Mouse (Mus musculus) limb, embryonic 14.5 days (tissue): ENCODE measurements around the gene AW209491. TPM values are rescaled to one million over a fixed set of nuclear protein-coding genes. Genes with fewer than 3 reads are reported as not detected.

Experiments
- ATAC-seq: fragments of 200-750 bp; cut with Nextera tagmentation; 2 replicates; pipeline ENCODE4 v1.8.0; 2017; ENCODE audit warnings: low read depth, moderate number of reproducible peaks, moderate TSS enrichment; ENCODE audit not compliant: low FRiP score
- DNase-seq: peaks from one replicate; pipeline ENCODE4 v3.0.0-alpha.2; 2015; ENCODE audit warnings: low spot score
- H3K27ac ChIP-seq: fragments of 300-500 bp; sonication (generic); replicated peaks from 2 replicates; pipeline ENCODE4 v1.5.1; 2014; ENCODE audit warnings: low read depth, mild to moderate bottlenecking, low read length, moderate library complexity, mixed read lengths
- H3K27me3 ChIP-seq: fragments of 300-500 bp; sonication (generic); 2 replicates; pipeline ENCODE4 v1.6.1; 2014; ENCODE audit warnings: low read length, mixed read lengths; ENCODE audit not compliant: control insufficient read depth, insufficient read depth
- H3K36me3 ChIP-seq: fragments of 300-500 bp; sonication (generic); 2 replicates; pipeline ENCODE4 v1.6.1; 2014; ENCODE audit warnings: mild to moderate bottlenecking, low read length, moderate library complexity, mixed read lengths; ENCODE audit not compliant: control insufficient read depth, insufficient read depth
- H3K4me1 ChIP-seq: fragments of 300-500 bp; sonication (generic); 2 replicates; pipeline ENCODE4 v1.6.1; 2014; ENCODE audit warnings: antibody characterized with exemption, low read length, mixed read lengths; ENCODE audit not compliant: control insufficient read depth, insufficient read depth
- H3K4me2 ChIP-seq: fragments of 300-500 bp; sonication (generic); replicated peaks from 2 replicates; pipeline ENCODE4 v1.6.1; 2014; ENCODE audit warnings: low read depth, mild to moderate bottlenecking, low read length, moderate library complexity; ENCODE audit not compliant: severe bottlenecking
- H3K4me3 ChIP-seq: fragments of 300-500 bp; sonication (generic); replicated peaks from 2 replicates; pipeline ENCODE4 v1.5.1; 2014; ENCODE audit warnings: low read length
- H3K9ac ChIP-seq: fragments of 300-500 bp; sonication (generic); 2 replicates; pipeline ENCODE4 v1.6.1; 2014; ENCODE audit warnings: mild to moderate bottlenecking, low read depth, low read length, moderate library complexity; ENCODE audit not compliant: severe bottlenecking
- H3K9me3 ChIP-seq: fragments of 300-500 bp; sonication (generic); 2 replicates; pipeline ENCODE4 v1.6.1; 2016; ENCODE audit warnings: low read length; ENCODE audit not compliant: control insufficient read depth
- POLR2A ChIP-seq: fragments of 200-500 bp; IDR thresholded peaks from 2 replicates; pipeline ENCODE4 v1.8.0; 2012; ENCODE audit warnings: inconsistent platforms, mild to moderate bottlenecking, moderate library complexity, borderline replicate concordance; ENCODE audit not compliant: insufficient read depth, insufficient read length; ENCODE audit errors: extremely low read depth
- WGBS: fragments of 180-500 bp; shearing (Covaris S2); extraction: QIAGEN DNeasy Blood & Tissue Kit; methylation state at CpG from one replicate; pipeline ENCODE4 v1.1.7; 2014; 5-methylcytosine and 5-hydroxymethylcytosine counted together
- polyA plus RNA-seq, 2 experiments: library from polyadenylated mRNA; depleted of rRNA in 1 of 2; stranded (reverse) in 1 of 2; unstranded in 1 of 2; fragments of >200 nt; fragmentation: Nextera tagmentation in 1 of 2; extraction: Ambion mirVana in 1 of 2; gene quantifications; 2 replicates each; pipeline versions ENCODE4 v1.2.1 to v1.2.3; 2012 to 2014

AW209491 gene
- polyA plus RNA-seq, 2 experiments, result 9.9 to 24.8 TPM

DNA sequence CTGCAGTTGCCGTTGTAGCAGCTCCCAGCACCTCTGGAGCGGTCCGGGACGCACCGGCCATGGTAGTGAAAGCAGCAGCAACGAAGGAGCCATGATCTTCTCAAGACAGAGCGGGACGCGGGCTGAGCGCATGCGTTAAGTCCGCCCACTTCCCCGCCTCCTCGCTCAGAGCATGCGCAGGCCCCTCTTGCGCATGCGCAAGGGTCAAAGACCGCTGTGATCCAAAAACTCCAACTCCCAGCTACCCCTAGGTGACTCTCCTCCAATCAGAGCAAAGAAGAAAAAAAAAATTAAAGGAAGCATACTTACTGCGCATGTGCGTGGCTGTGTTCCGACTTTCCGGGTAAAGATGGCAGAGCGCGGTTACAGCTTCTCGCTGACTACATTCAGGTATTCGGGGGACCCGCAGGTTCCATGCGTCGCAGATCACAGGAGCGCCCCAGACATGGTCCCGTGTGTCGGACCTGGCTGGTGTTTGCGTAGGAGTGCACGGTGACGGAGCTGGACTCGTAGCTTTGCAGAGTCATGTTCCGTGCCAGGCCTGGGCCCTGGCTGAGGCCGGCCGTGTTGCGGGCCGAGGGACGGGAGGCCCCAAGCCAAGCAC is 16.9 kb upstream of the AW209491 start, which contains the start of the genes Mrpl32 and Psma2:
Gene Mrpl32 (minus strand): TSS at position 240 of the 604 bp plus-strand sequence.
Gene Psma2 (plus strand): TSS at position 315 of the 604 bp plus-strand sequence.
- peak within 1 kb of the TSS; percentile 76 for H3K4me3 ChIP-seq
- peaks cover 32% of the 10 kb centered on the region for H3K36me3 ChIP-seq
- no peaks in the 10 kb centered on the region for H3K9me3 ChIP-seq
- peak; percentile 98 for DNase-seq
- H3K27me3 ChIP-seq, result no peaks in the 10 kb centered on the region
- no peak for TF ChIP-seq POLR2A
- under 1% methylated on average over 42 of the region's 42 CpGs for WGBS
- peaks cover 3% of the 10 kb centered on the region; the same call in 1 of the 2 replicates for H3K4me1 ChIP-seq
- peak within 1 kb of the TSS; percentile 67 for H3K4me2 ChIP-seq
- H3K9ac ChIP-seq, result peak within 1 kb of the TSS; percentile 78
- no peak within 1 kb of the TSS for H3K27ac ChIP-seq
- ATAC-seq, result peak; percentile 100

DNA sequence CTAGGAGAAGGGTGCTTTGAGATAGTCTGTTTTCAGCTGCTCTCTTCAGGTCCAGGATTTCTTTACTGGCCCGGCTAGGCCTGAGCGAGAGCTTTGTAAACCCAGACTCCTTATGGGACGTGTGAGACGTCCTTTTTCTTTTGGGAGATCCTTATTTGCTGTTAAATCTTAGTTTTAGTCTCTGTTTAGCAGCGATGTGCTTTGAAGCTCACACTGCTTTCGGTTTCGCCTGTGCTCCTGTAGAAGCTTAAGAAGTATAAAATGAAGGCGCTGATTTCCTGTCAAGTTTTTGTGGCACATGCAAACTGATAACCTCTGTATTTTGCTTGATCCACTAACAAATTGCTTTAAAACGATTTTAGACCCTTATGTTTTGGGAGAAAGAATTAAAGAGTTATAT is 16.4 kb upstream of the AW209491 start:
- DNase-seq (no peak), ATAC-seq (no peak)
- Histone ChIP-seq H3K9ac (peak overlapping the region; percentile 78), H3K4me1 (peaks cover 3% of the 10 kb centered on the region; the same call in 1 of the 2 replicates), H3K4me3 (peak overlapping the region; percentile 76), H3K27me3 (no peaks in the 10 kb centered on the region), H3K36me3 (peaks cover 33% of the 10 kb centered on the region), H3K4me2 (peak overlapping the region; percentile 67), H3K27ac (no peak overlapping the region), H3K9me3 (no peaks in the 10 kb centered on the region)
- WGBS, result 1% methylated on average over 9 of the region's 9 CpGs
- no peak for TF ChIP-seq POLR2A

DNA sequence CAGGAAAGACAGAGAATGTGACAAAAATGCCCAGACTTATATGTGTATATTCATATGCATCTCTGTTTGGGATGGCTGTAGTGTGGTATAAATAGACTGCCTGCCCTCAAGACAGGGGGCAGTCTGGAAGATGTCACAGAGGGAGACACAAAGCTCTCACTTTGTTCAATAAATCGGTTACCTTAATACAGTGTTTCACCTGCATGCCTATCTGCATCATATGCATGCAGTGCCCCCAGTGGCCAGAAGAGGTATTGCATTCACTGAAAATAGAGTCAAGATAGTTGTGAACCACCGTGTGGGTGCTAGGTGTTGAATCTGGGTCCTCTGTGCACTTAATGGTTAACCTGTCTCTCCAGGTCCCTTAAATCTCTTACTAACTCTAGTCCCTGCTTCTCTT is 11.2 kb upstream of the AW209491 start:
- Histone ChIP-seq H3K27me3 (no peaks in the 10 kb centered on the region), H3K4me2 (no peak overlapping the region), H3K27ac (no peak overlapping the region), H3K9me3 (no peaks in the 10 kb centered on the region), H3K4me1 (no peaks in the 10 kb centered on the region), H3K36me3 (peaks cover 66% of the 10 kb centered on the region), H3K4me3 (no peak overlapping the region), H3K9ac (no peak overlapping the region)
- no peak for TF ChIP-seq POLR2A
- 48% methylated on average over 2 of the region's 2 CpGs for WGBS
- ATAC-seq, result no peak
- DNase-seq, result no peak

DNA sequence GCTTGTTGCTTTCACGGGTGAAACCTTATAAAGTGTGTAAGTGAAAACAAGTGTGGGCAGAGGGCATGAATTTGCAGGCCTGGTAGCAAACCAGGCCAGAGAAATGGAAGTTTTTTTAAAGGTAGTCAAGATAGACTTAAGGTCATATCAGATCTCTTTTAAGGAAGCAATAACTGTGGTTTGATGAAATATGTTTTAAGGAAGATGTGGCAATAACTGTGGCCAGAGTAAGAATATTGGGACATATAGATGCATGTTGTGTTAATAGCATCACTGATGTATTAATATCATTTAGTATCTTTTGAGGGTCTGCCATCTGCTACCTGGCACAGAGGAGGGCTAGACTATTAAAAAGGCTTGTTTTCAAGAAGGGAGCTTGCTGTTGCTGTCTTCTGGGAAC is 10.0 kb downstream of the AW209491 start:
- Histone ChIP-seq H3K9me3 (no peaks in the 10 kb centered on the region), H3K4me1 (no peaks in the 10 kb centered on the region), H3K4me2 (no peak overlapping the region), H3K4me3 (no peak overlapping the region), H3K9ac (no peak overlapping the region), H3K27me3 (no peaks in the 10 kb centered on the region), H3K27ac (no peak overlapping the region), H3K36me3 (peaks cover 29% of the 10 kb centered on the region)
- no peak for TF ChIP-seq POLR2A
- no peak for DNase-seq
- WGBS, result 39% methylated on average over 1 of the region's 1 CpGs
- ATAC-seq, result no peak

DNA sequence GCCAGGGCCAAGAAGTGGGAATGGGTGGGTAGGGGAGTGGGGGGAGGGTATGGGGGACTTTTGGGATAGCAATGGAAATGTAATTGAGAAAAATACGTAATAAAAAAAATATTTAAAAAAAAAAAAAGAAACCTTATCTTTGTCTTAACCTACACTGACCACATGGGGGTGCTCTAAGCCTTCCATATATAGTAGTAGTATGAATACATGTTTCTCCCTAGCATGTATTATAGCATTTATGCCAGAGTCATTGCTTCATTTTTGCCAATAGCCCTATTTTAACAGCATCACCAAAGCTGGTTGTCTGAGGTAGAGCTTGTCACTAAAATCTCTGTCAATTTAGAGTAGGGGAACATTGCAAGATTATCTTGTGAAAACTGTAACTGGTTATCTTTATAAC is 19.3 kb downstream of the AW209491 start:
- 23% methylated on average over 1 of the region's 1 CpGs for WGBS
- no peak overlapping the region for H3K9ac ChIP-seq
- H3K4me2 ChIP-seq, result no peak overlapping the region
- H3K36me3 ChIP-seq, result no peaks in the 10 kb centered on the region
- H3K4me1 ChIP-seq, result no peaks in the 10 kb centered on the region
- H3K27me3 ChIP-seq, result no peaks in the 10 kb centered on the region
- no peak overlapping the region for H3K4me3 ChIP-seq
- no peak overlapping the region for H3K27ac ChIP-seq
- TF ChIP-seq POLR2A, result no peak
- no peaks in the 10 kb centered on the region; the same call in 1 of the 2 replicates for H3K9me3 ChIP-seq
- DNase-seq (peak; percentile 77), ATAC-seq (peak; percentile 44; the same call in 1 of the 2 replicates)

DNA sequence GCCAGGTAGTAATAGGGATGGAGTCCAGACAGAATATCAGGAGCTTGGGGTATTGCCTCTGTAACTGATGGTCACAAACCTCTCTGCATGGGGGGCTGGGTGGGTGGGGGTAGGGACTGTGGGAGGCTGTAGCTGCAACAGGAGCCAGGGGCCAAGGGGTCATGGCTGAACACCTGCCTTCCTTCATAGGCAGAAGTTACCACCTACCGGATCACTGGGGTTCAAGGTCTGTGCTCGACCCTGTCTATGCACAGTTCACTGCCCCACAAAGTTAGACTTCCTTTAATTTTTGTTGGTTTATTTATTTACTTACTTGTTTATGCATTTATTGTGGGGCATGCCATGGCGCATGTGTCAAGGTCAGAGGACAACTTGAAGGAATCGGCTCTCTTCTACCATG is 37.2 kb downstream of the AW209491 start:
- no peak for DNase-seq
- H3K4me1 ChIP-seq, result peaks cover 3% of the 10 kb centered on the region; the same call in 1 of the 2 replicates
- TF ChIP-seq POLR2A, result no peak
- H3K9ac ChIP-seq, result no peak overlapping the region
- ATAC-seq, result no peak
- H3K36me3 ChIP-seq, result no peaks in the 10 kb centered on the region
- no peak overlapping the region for H3K4me3 ChIP-seq
- no peaks in the 10 kb centered on the region for H3K27me3 ChIP-seq
- WGBS, result 78% methylated on average over 4 of the region's 4 CpGs
- H3K4me2 ChIP-seq, result no peak overlapping the region
- no peak overlapping the region for H3K27ac ChIP-seq
- no peaks in the 10 kb centered on the region for H3K9me3 ChIP-seq
